Mouse (Mus musculus): ENCODE results near the gene 2610044O15Rik8. TPM values are rescaled to one million over a fixed set of nuclear protein-coding genes. Genes with fewer than 3 reads are reported as not detected.

The 2610044O15Rik8 gene
- 13.3 and 15.0 TPM in 2 replicates for polyA plus RNA-seq (2015; fragmentation: Nextera tagmentation; extraction: Ambion mirVana)

DNA sequence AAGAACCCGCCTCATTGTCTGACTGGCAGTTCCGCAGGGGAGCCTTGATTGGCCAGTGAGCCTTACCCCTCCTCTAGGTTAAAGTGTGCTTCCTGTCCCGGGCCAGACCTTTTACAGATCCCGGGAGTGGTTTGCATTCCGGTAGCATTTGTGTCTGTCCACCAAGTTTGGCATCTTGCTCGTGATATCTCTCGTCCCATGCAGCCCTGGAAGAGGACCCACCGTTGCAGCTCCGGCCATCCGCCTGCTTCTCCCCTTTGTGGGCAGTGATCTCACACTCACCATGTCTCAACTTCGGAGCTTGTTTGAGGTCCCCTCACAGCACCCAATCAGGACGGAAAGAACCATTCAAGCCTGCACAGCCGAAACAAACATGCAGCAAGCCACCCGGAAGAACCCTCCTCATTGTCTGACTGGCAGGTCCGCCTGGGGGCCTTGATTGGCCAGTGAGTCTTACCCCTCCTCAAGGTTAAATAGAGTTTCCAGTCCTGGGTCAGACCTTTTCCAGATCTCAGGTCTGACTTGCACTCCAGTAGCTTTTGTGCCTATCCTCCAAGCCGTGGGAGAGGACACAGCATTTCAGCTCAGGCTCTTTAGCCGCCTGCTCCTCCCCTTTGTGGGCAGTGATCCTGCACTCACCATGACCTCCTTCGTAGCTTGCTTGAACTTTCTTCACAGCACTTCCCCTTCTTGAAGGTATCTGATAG, at the start of gene 2610044O15Rik8:
TSS of gene 2610044O15Rik8 (minus strand) at position 380 of the 707 bp plus-strand sequence.

Other genes starting within 250 kb of the 2610044O15Rik8 start
- gene Ccdc7a, start 168.9 kb downstream of the 2610044O15Rik8 start, polyA plus RNA-seq (2015; fragmentation: Nextera tagmentation; extraction: Ambion mirVana), result not detected in 2 replicates
- gene Ccdc7b, start 167.3 kb downstream of the 2610044O15Rik8 start, polyA plus RNA-seq (2015; fragmentation: Nextera tagmentation; extraction: Ambion mirVana), result not detected in 2 replicates
- not detected in 2 replicates for gene Gm10999, start 102.7 kb downstream of the 2610044O15Rik8 start, polyA plus RNA-seq (2015; fragmentation: Nextera tagmentation; extraction: Ambion mirVana)

Measured in spleen, postnatal 0 days (tissue).